Mouse (Mus musculus) kidney, embryonic 14.5 days (tissue): Measurements from ENCODE around the gene Sos2. TPM values are rescaled to one million over a fixed set of nuclear protein-coding genes. Genes with fewer than 3 reads are reported as not detected.

Experiments
- ATAC-seq: fragments of 200-750 bp; cut with Nextera tagmentation; 2 replicates; pipeline ENCODE4 v1.8.0; 2017; ENCODE audit warnings: moderate number of reproducible peaks, mild to moderate bottlenecking, moderate TSS enrichment, moderate library complexity; ENCODE audit not compliant: low FRiP score, low TSS enrichment
- H3K27ac ChIP-seq: fragments of 300-500 bp; sonication (generic); 2 replicates; pipeline ENCODE4 v1.5.1; 2014; ENCODE audit warnings: low read depth, mild to moderate bottlenecking, low read length, moderate library complexity, mixed read lengths
- H3K27me3 ChIP-seq: fragments of 300-500 bp; sonication (generic); 2 replicates; pipeline ENCODE4 v1.6.1; 2014; ENCODE audit warnings: mild to moderate bottlenecking, low read length; ENCODE audit not compliant: control insufficient read depth, insufficient read depth
- H3K36me3 ChIP-seq: fragments of 300-500 bp; sonication (generic); 2 replicates; pipeline ENCODE4 v1.6.1; 2014; ENCODE audit warnings: low read length, mixed read lengths; ENCODE audit not compliant: control insufficient read depth, insufficient read depth
- H3K4me1 ChIP-seq: fragments of 300-500 bp; sonication (generic); 2 replicates; pipeline ENCODE4 v1.6.1; 2014; ENCODE audit warnings: low read length, mixed read lengths; ENCODE audit not compliant: control insufficient read depth, insufficient read depth
- H3K4me2 ChIP-seq: fragments of 300-500 bp; sonication (generic); replicated peaks from 2 replicates; pipeline ENCODE4 v1.6.1; 2014; ENCODE audit warnings: low read depth, mild to moderate bottlenecking, low read length
- H3K4me3 ChIP-seq: fragments of 300-500 bp; sonication (generic); 2 replicates; pipeline ENCODE4 v1.5.1; 2014; ENCODE audit warnings: mild to moderate bottlenecking, low read length
- H3K9ac ChIP-seq: fragments of 300-500 bp; sonication (generic); 2 replicates; pipeline ENCODE4 v1.6.1; 2014; ENCODE audit warnings: low read depth, mild to moderate bottlenecking, low read length, moderate library complexity
- H3K9me3 ChIP-seq: fragments of 300-500 bp; sonication (generic); 2 replicates; pipeline ENCODE4 v1.6.1; 2016; ENCODE audit warnings: low read length; ENCODE audit not compliant: control insufficient read depth
- WGBS: fragments of 180-500 bp; shearing (Covaris S2); extraction: QIAGEN DNeasy Blood & Tissue Kit; methylation state at CpG from one replicate; pipeline ENCODE4 v1.1.7; 2014; 5-methylcytosine and 5-hydroxymethylcytosine counted together
- polyA plus RNA-seq: library from polyadenylated mRNA; unstranded; fragments of >200 nt; fragmentation: Nextera tagmentation; extraction: Ambion mirVana; gene quantifications from 2 replicates; pipeline ENCODE4 v1.2.1, GENCODE M21; 2014

The Sos2 gene
- polyA plus RNA-seq, 1 experiment from 2014 or later = 12.0 TPM

DNA sequence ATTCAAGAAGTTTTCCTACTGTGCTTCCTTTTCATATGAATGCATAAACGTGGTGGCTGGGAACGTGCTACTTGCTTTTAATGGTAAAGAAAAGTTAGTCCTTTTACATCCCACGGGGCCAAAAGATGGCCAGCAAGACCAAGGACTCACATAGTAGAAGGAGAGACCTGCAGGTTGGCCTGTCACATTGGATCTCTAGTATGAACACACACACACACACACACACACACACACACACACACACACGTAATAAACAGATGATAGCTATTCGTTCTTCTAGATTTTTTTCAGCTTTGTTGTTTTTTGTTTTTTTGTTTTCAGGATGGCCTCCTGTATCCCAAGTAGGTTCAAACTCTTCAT is 98.4 kb downstream of the Sos2 start:
- Histone ChIP-seq H3K4me1 (0 out of 2 replicates have a peak, but pooled peaks cover 4% of the 10 kb centered on the region), H3K27ac (peak overlapping the region; percentile 33; the same call in 1 of the 2 replicates), H3K4me2 (peak overlapping the region; percentile 64), H3K4me3 (peak overlapping the region; percentile 82), H3K36me3 (peaks cover 38% of the 10 kb centered on the region; the same call in 1 of the 2 replicates), H3K9ac (peak overlapping the region; percentile 78; the same call in 1 of the 2 replicates), H3K9me3 (no peaks in the 10 kb centered on the region), H3K27me3 (no peaks in the 10 kb centered on the region)
- 46% methylated on average over 5 of the region's 5 CpGs for WGBS
- ATAC-seq = peak; percentile 20; the same call in 1 of the 2 replicates

DNA sequence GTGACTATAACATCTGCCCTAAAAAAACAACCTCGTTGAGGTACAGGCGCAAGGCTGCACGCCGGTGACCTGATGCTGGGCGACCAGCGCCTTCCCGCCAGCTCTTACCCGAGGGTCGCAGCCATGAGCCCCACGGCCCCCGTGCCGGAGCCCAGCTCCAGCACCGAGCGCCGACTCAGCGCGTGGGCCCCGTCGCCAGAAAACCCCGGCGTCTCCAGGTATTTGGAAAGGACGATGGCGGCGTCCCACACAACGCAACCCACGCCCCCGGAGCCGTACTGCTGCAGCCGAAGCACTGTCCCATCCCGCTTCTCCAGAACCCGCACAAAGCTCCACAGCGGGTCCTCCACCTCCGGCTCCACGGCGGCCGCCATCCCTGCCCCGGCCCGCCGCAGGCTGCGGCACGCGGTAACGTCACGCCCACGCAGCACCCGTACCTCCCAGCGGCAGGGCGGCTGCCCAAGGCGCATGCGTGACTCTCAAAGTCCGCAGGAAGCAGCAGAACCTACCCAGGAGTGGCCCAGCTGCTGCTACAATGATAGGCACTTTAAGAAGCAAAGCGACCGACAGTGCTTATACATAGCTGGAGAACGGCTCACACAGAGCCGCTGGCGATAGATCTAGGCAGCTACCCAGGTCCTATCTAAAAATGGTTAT is 98.9 kb downstream of the Sos2 start, which contains the start of gene Vcpkmt:
TSS of gene Vcpkmt (minus strand) at position 416 of the 657 bp plus-strand sequence.
- Histone ChIP-seq H3K4me3 (peak within 1 kb of the TSS; percentile 82), H3K27me3 (no peaks in the 10 kb centered on the region), H3K27ac (peak within 1 kb of the TSS; percentile 33; the same call in 1 of the 2 replicates), H3K9ac (peak within 1 kb of the TSS; percentile 78), H3K4me1 (0 out of 2 replicates have a peak, but pooled peaks cover 4% of the 10 kb centered on the region), H3K9me3 (no peaks in the 10 kb centered on the region), H3K36me3 (peaks cover 38% of the 10 kb centered on the region; the same call in 1 of the 2 replicates), H3K4me2 (peak within 1 kb of the TSS; percentile 64)
- WGBS = under 1% methylated on average over 56 of the region's 56 CpGs
- ATAC-seq = peak; percentile 97

DNA sequence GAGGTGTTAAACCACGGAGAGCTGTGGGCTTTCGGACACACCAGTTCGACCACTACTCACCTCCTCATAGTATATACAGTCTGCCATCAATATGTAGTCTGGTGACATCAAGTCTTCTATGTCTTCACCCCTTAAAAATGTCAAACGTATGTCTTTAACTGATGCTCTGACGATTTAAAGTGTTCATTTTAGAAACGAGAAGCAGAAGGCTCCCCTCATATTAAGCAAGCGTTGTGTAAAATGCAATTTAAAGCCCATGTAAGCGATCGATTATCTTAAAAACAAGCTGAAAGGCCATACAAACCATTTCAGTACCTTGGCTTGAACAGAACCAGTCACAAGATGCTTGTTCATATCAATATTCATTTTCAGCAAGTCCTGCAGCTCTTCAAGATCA is 99.4 kb downstream of the Sos2 start:
- WGBS = 19% methylated on average over 9 of the region's 9 CpGs
- peak overlapping the region; percentile 78 for H3K9ac ChIP-seq
- H3K4me2 ChIP-seq = peak overlapping the region; percentile 64
- peak overlapping the region; percentile 82 for H3K4me3 ChIP-seq
- no peaks in the 10 kb centered on the region for H3K27me3 ChIP-seq
- H3K9me3 ChIP-seq = no peaks in the 10 kb centered on the region
- H3K4me1 ChIP-seq = 0 out of 2 replicates have a peak, but pooled peaks cover 4% of the 10 kb centered on the region
- H3K27ac ChIP-seq = peak overlapping the region; percentile 33; the same call in 1 of the 2 replicates
- peaks cover 40% of the 10 kb centered on the region; the same call in 1 of the 2 replicates for H3K36me3 ChIP-seq
- no peak for ATAC-seq

DNA sequence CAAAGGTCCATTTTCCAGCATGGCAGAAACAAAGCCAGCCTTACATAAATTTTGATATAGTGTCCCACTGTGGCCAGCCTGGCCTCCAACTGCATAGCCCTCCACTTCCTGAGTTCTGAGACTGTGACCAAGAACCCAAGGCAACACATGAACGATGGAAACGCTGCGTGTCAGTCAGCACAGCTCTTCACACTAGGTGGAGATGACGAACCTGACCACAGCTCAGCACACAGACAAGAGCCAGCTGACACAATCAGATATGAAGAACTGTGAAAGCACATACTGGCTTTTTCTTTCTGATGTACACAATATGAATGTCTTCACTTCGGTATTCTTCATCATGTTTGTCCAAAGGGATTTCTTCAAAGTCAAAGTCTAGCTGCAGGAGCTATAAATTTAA is 102.0 kb downstream of the Sos2 start:
- Histone ChIP-seq H3K4me1 (0 out of 2 replicates have a peak, but pooled peaks cover 4% of the 10 kb centered on the region), H3K27ac (no peak overlapping the region), H3K27me3 (no peaks in the 10 kb centered on the region), H3K9ac (no peak overlapping the region), H3K9me3 (no peaks in the 10 kb centered on the region), H3K4me3 (no peak overlapping the region), H3K4me2 (no peak overlapping the region), H3K36me3 (peaks cover 32% of the 10 kb centered on the region)
- 80% methylated on average over 5 of the region's 5 CpGs for WGBS
- no peak for ATAC-seq

DNA sequence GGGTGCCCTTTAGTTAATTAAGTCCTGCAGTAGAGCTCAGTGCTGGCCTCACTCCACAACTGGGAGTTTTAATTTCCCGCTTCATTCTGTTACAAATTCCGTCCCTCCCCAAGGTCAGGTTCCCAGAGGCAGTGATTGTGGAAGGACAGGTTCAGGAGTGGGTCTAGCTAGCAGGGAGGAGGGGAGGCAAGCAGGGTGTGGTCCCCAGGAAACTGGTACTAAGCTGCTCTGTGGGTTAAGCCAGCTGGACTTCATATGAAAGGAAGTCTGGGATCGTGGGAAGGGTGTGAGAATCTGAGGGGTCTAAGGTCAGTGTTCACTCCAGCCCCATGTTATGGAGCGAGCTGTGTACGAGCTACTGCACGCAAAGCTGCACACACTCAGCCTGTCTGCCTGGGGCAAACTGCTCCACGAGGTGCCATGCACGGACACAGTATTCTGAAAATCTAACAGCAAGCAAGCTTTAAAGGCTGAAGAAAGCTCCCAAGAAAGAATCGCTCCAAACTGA is 105.5 kb downstream of the Sos2 start:
- Histone ChIP-seq H3K9me3 (no peaks in the 10 kb centered on the region), H3K36me3 (peaks cover 31% of the 10 kb centered on the region), H3K9ac (no peak overlapping the region), H3K27ac (no peak overlapping the region), H3K4me2 (no peak overlapping the region), H3K4me3 (no peak overlapping the region), H3K27me3 (no peaks in the 10 kb centered on the region), H3K4me1 (no peaks in the 10 kb centered on the region)
- WGBS = 74% methylated on average over 9 of the region's 9 CpGs
- no peak for ATAC-seq

DNA sequence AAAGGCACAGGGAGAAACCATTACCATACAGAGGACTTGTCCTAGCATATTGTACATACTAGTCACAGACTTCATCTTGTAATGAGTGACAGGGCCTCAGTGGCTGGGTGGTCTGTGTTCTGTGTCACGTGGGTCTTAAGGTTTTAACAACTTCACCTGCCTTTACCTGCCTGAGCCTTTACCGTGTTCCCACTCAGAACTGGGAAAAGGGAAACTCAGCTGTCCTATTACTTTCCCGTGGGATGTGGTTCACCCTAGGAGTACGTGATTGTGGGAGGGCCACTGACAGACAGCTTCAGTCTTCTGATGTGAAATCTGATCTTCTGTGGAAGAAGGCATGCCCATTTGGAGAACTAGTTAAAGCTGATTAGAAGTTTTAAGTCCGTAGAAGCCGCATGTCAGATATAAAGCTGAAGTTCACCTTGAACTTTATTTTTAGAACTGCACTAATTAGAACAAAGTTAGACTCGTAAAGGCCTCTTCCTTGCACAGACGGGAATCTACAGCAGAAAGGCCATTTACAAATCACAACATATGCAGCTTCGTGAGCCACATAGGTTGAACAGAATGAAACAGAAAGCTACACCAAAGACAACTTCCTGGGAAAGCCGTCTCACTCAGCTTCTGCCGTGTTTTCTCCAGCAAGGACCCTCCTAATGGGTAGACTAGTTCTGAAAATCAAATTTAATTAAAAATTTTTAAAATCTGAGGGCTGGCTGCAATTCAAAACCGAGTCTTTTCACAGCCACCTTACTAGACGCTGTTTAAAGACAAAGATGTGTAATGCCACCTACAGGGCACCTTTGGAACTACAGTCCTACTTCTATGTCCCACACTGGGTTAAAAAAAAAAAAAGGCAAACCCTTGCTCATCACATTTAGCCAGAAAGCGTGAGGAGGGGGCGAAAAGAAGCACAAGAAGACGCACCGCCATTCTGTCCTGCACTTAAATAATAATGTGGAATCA is 107.5 kb downstream of the Sos2 start:
- no peak overlapping the region for H3K27ac ChIP-seq
- no peaks in the 10 kb centered on the region for H3K4me1 ChIP-seq
- no peaks in the 10 kb centered on the region for H3K27me3 ChIP-seq
- no peak overlapping the region for H3K9ac ChIP-seq
- no peaks in the 10 kb centered on the region for H3K9me3 ChIP-seq
- ATAC-seq = peak; percentile 63; the same call in 1 of the 2 replicates
- WGBS = 16% methylated on average over 17 of the region's 17 CpGs
- H3K4me2 ChIP-seq = peak overlapping the region; percentile 38
- H3K36me3 ChIP-seq = peaks cover 20% of the 10 kb centered on the region
- peak overlapping the region; percentile 24; the same call in 1 of the 2 replicates for H3K4me3 ChIP-seq

DNA sequence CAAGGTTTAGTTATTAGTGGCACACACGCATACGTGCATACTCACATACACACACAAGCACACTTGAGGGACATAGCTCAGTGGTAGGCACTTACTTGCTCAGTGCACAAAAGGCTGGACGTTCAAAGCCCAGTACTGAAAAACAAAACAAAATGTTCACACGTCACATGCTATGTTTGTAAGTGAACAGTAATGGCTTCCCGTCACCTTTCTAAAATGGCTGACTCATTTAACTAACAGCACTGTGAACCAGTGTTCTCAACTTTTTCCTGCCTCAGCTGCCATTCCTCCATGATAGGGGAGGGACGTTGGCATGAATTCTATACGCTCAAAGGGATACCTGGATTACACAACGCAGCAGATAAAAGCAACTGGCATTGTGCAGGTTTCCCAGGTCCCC is 108.4 kb downstream of the Sos2 start:
- Histone ChIP-seq H3K4me1 (no peaks in the 10 kb centered on the region), H3K27me3 (no peaks in the 10 kb centered on the region), H3K4me3 (no peak overlapping the region), H3K4me2 (no peak overlapping the region), H3K27ac (no peak overlapping the region), H3K36me3 (peaks cover 14% of the 10 kb centered on the region), H3K9ac (no peak overlapping the region), H3K9me3 (no peaks in the 10 kb centered on the region)
- WGBS = 93% methylated on average over 8 of the region's 8 CpGs
- no peak for ATAC-seq

DNA sequence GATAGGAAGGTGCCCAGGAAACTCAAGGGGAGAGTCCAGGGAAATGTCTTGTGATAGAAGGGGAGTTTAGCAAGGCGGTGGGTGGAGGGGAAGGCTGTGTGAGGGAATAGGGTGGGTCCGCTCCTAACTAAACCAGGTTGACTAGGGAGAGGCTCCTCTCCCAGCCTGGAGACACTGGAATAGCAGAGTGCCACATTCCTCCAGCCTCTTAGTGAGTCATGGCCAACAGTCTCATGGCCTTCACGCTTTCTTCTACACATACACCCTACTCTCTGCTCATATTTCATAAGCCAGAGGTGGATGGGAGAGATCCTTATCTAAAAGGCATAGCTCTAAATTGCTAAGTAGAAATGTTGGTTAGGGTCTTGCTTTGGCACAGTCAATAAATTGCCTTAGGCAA is 111.7 kb downstream of the Sos2 start:
- Histone ChIP-seq H3K4me3 (no peak overlapping the region), H3K27me3 (no peaks in the 10 kb centered on the region), H3K9me3 (no peaks in the 10 kb centered on the region), H3K4me2 (no peak overlapping the region), H3K27ac (no peak overlapping the region), H3K9ac (no peak overlapping the region), H3K4me1 (no peaks in the 10 kb centered on the region), H3K36me3 (no peaks in the 10 kb centered on the region)
- ATAC-seq = no peak
- 89% methylated on average over 3 of the region's 3 CpGs for WGBS
